Mouse (Mus musculus) monocyte, adult 2 months (primary cell): Measurements from ENCODE around the gene Faah.

ENCODE experiments used
- DNase-seq, 2 experiments: peaks; one replicate each; pipeline ENCODE4 v3.0.0; 2022; ENCODE audit warnings: low spot score in 2 of 2, low read depth in 1 of 2

Gene Faah

GRCm38 (mm10) chr4:115952758-115953157 lies 65.0 kb downstream of the Faah start:
- DNase-seq: peak in 1 of 2 experiments; percentile 9

- DNase-seq: no peak
Measured at GRCm38 (mm10) chr4:115943669-115944314, 73.9 kb downstream of the Faah start.

- DNase-seq: no peak
Measured at GRCm38 (mm10) chr4:115941242-115941820, 76.4 kb downstream of the Faah start.

- no peak for DNase-seq
Measured at GRCm38 (mm10) chr4:115940681-115941080, 77.0 kb downstream of the Faah start.

- no peak for DNase-seq
Measured at GRCm38 (mm10) chr4:115939295-115940102, 78.2 kb downstream of the Faah start, which contains the start of gene Dmbx1. Dmbx1 (minus strand) TSS chr4:115939926.

GRCm38 (mm10) chr4:115938276-115939160 lies 79.2 kb downstream of the Faah start:
- no peak for DNase-seq

GRCm38 (mm10) chr4:115937061-115937976 lies 80.4 kb downstream of the Faah start:
- no peak for DNase-seq

- no peak for DNase-seq
Measured at GRCm38 (mm10) chr4:115936646-115937045, 81.1 kb downstream of the Faah start.

GRCm38 (mm10) chr4:115935835-115936581 lies 81.7 kb downstream of the Faah start:
- DNase-seq: no peak

- DNase-seq: no peak
Measured at GRCm38 (mm10) chr4:115931556-115932088, 86.1 kb downstream of the Faah start.

GRCm38 (mm10) chr4:115927637-115928036 lies 90.1 kb downstream of the Faah start:
- DNase-seq: no peak

- DNase-seq: no peak
Measured at GRCm38 (mm10) chr4:115923262-115923880, 94.4 kb downstream of the Faah start.

GRCm38 (mm10) chr4:115922688-115923087 lies 95.0 kb downstream of the Faah start:
- no peak for DNase-seq

GRCm38 (mm10) chr4:115919911-115920310 lies 97.8 kb downstream of the Faah start:
- DNase-seq: no peak
